Mouse (Mus musculus): Measurements from ENCODE around the gene D8Ertd738e. TPM values are rescaled to one million over a fixed set of nuclear protein-coding genes. Genes with fewer than 3 reads are reported as not detected.

Gene D8Ertd738e
- polyA plus RNA-seq, 1 experiment from 2014 or later: 280 TPM

DNA sequence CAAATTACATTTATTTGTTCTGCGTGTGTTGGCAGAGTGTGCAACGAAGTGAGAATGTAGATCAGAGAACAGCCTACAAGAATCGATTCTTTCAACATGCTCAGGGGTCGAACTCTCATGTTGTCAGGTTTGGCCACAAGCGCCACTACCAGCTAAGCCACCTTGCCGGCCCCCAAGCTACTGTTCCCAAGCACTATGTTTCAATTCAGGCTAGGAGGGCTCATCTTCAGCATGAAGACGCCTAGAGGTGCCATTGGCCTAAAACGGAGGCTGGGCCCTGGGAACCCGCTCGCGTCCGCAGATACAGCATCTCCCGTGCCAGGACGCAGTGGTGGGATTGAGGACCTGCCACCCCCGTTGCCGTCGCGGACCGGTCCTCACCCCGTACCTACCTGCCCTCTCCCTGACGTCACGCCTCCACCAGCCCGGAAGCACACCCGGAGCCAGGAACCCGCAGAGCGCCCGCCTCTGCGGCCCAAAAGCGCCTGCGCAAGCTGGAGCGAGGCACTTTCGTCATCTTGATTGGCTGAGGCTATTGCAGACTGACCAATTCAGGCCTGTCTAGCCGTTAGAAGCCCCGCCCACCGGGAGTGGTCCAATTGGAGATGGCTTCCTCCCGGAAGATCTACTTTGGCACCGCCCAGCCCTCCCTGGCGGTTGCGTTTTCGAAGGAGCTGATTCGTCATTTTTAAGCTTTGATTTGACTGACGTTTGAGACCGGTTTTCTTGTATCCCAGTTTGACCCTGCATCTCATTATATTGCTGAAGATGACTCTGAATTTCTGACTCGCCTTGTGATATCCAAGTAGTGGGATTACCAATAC is 20.6 kb upstream of the D8Ertd738e start, which contains the start of gene Ccdc130:
Gene Ccdc130, minus strand, starts transcription at position 431 of the 824 bp plus-strand sequence.
- Histone ChIP-seq H3K36me3 (peaks cover 24% of the 10 kb centered on the region), H3K4me1 (replicated peaks) (peaks cover 13% of the 10 kb centered on the region), H3K9me3 (no peaks in the 10 kb centered on the region), H3K27ac (peak within 1 kb of the TSS; percentile 88), H3K27me3 (no peaks in the 10 kb centered on the region; the same call in 1 of the 2 replicates), H3K4me2 (peak within 1 kb of the TSS; percentile 89), H3K9ac (peak within 1 kb of the TSS; percentile 88), H3K4me3 (peak within 1 kb of the TSS; percentile 84)
- WGBS: under 1% methylated on average over 44 of the region's 44 CpGs
- ATAC-seq (ENCODE audit: low FRiP score): peak; percentile 99

DNA sequence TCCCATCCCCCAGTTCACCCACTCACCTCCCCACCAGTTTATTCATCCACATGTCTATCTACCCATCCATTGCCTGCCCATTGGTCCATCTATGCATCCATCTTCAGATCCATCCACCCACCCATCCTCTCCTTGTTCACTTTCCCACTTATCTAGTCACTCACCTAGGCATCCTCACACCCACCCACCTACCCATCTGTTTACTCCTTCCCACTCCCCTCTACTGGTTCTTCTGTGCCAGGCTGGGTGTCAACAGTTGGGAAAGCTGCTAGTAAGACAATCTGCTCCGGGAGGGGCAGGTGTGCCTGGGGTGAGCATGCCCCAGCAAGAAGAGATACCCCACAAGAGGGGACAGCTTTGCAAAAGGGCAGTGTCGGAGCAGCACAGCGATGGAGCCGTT is 11.6 kb upstream of the D8Ertd738e start:
- Histone ChIP-seq H3K4me3 (no peak overlapping the region), H3K27ac (no peak overlapping the region), H3K36me3 (peaks cover 81% of the 10 kb centered on the region), H3K27me3 (no peaks in the 10 kb centered on the region), H3K4me1 (replicated peaks) (peaks cover 16% of the 10 kb centered on the region), H3K9ac (no peak overlapping the region), H3K4me2 (no peak overlapping the region), H3K9me3 (no peaks in the 10 kb centered on the region)
- no peak for ATAC-seq (ENCODE audit: low FRiP score)
- 94% methylated on average over 4 of the region's 4 CpGs for WGBS

DNA sequence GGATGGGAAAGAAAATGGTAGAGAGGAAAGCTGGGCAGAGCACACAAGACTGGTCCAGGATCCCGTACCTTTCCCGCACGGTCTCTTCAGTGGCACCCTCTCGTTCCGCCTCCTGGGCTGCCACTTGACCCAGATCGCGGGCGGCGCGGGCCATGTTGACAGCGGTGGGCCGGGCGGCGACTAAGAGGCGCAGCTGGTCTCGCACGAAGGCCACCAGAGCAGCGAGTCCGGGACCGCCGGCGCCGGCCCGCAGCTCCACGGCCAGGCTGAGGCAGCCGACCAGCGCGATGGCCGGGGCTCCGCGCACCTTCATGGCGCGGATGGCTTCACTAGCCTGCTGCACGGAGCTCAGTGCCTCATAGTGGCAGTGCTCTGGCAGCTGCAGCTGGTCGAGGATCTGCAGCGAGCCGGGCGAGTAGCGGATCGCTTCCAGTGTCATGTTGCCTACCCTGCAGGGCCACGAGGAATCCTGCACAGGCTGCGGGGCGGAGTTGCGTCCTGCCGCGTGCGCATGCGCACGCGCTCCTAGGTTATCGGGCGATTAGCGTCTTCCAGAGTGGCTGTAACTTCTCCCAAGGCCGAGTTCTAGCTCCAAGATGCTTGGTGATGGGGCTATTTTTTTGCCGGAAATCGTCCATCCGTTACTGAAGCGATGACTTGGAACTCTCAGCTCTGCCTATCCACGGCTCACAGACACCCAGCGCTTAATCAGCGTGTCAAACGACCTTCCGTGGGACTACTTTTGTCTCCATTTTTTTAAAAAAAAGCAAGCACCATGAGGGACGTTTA is 7.5 kb upstream of the D8Ertd738e start, which contains the start of gene Mri1:
Gene Mri1, minus strand, starts transcription at position 505 of the 789 bp plus-strand sequence.
- peak; percentile 87 for ATAC-seq (ENCODE audit: low FRiP score)
- Histone ChIP-seq H3K4me3 (peak within 1 kb of the TSS; percentile 81), H3K4me1 (replicated peaks) (peaks cover 24% of the 10 kb centered on the region), H3K9me3 (no peaks in the 10 kb centered on the region), H3K27ac (peak within 1 kb of the TSS; percentile 92), H3K9ac (peak within 1 kb of the TSS; percentile 86), H3K36me3 (peaks cover 71% of the 10 kb centered on the region), H3K4me2 (peak within 1 kb of the TSS; percentile 88), H3K27me3 (no peaks in the 10 kb centered on the region)
- WGBS: under 1% methylated on average over 62 of the region's 64 CpGs

DNA sequence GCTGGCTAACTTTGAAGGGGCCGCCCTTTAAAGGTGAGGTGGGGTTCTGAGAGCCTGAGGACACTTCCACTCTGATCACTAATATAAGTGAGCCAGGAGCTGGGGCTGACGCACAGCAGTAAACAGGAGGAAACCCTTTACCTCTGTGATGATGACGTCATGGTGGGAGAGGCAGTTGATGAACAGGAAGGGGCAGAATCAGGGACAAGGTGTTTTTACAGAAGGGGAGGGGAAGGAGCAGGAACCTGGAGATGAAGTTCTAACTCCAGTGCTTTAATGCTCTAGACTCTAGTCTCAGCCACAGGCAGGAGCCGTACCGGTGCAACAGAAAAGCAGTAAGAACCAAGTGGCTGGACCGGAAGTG is 6.9 kb upstream of the D8Ertd738e start:
- H3K4me3 ChIP-seq: peak overlapping the region; percentile 81
- 16% methylated on average over 6 of the region's 6 CpGs for WGBS
- H3K9me3 ChIP-seq: no peaks in the 10 kb centered on the region
- no peaks in the 10 kb centered on the region for H3K27me3 ChIP-seq
- H3K9ac ChIP-seq: peak overlapping the region; percentile 86
- H3K4me1 ChIP-seq (replicated peaks): peaks cover 24% of the 10 kb centered on the region
- peaks cover 71% of the 10 kb centered on the region for H3K36me3 ChIP-seq
- peak; percentile 37 for ATAC-seq (ENCODE audit: low FRiP score)
- peak overlapping the region; percentile 88 for H3K4me2 ChIP-seq
- H3K27ac ChIP-seq: peak overlapping the region; percentile 92

DNA sequence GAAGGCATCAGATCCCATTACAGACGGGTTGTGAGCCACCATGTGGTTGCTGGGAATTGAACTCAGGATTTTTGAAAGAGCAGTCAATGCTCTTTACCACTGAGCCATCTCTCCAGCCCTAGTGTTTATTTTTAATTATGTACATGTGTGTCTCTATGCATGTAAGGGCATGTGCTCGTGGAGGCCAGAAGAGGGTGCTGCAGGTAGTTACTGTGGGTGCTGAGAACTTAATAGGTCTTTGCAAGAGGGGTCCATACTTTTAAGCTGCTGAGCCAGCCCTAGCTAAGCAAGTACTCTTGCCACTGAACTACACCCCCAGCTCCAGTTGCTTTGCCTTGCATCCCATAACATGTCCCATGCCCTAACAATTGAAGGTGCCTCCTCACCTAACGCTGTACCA is 6.3 kb upstream of the D8Ertd738e start:
- no peaks in the 10 kb centered on the region for H3K9me3 ChIP-seq
- no peaks in the 10 kb centered on the region for H3K27me3 ChIP-seq
- peak overlapping the region; percentile 88 for H3K4me2 ChIP-seq
- H3K4me3 ChIP-seq: peak overlapping the region; percentile 81
- no peak for ATAC-seq (ENCODE audit: low FRiP score)
- peaks cover 71% of the 10 kb centered on the region for H3K36me3 ChIP-seq
- peaks cover 24% of the 10 kb centered on the region for H3K4me1 ChIP-seq (replicated peaks)
- H3K9ac ChIP-seq: peak overlapping the region; percentile 86
- WGBS: 88% methylated on average over 3 of the region's 3 CpGs
- H3K27ac ChIP-seq: peak overlapping the region; percentile 92

DNA sequence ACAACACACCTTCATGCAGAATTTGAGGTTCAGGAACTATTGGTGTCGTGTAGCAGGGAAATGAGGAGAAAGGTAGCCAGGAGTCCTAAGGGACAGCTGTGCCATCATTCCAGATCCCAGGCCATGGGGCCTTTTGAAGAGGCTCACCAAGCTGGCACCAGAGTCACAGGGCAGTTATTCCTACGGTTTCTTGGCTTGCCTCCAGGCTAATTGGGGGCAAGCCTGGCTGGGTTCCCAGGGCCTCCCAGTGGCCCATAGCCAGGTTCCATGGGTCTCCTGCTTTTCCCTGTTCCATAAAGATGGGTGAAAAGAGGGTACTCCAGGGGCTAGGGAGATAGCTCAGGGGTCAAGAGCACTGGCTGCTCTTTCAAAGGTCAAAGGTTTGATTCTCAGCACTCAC is 7.7 kb downstream of the D8Ertd738e start:
- peaks cover 38% of the 10 kb centered on the region for H3K36me3 ChIP-seq
- ATAC-seq (ENCODE audit: low FRiP score): no peak
- H3K4me2 ChIP-seq: no peak overlapping the region
- 0 out of 2 replicates have a peak overlapping the region, but pooled peaks have one; percentile 10 for H3K9ac ChIP-seq
- peaks cover 12% of the 10 kb centered on the region for H3K4me1 ChIP-seq (replicated peaks)
- no peak overlapping the region for H3K4me3 ChIP-seq
- H3K27ac ChIP-seq: no peak overlapping the region
- H3K9me3 ChIP-seq: no peaks in the 10 kb centered on the region
- no peaks in the 10 kb centered on the region for H3K27me3 ChIP-seq
- 54% methylated on average over 2 of the region's 2 CpGs for WGBS

DNA sequence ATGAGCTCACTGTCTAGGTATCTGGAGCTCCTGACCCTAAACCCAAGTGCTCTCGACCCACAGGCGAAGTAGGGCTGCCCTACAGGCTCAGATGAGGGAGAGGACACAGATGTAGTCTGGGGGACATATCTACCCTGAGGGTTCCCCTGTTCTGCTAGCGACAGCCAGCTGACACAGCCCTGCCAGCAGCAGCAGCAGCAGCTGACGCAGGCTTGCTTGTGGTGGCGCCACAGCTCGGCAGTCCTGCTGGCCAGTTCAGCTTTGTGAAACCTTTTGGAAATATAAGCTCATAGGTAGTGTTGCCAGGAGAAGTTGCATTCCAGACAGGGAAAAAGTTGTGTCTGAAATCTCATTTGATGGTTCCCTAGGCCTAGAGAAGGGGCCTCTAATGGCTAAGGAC is 8.4 kb downstream of the D8Ertd738e start:
- WGBS: 64% methylated on average over 6 of the region's 6 CpGs
- Histone ChIP-seq H3K4me1 (replicated peaks) (peaks cover 13% of the 10 kb centered on the region), H3K9ac (no peak overlapping the region; the same call in 1 of the 2 replicates), H3K27ac (no peak overlapping the region), H3K4me3 (no peak overlapping the region), H3K4me2 (no peak overlapping the region), H3K27me3 (no peaks in the 10 kb centered on the region), H3K36me3 (peaks cover 32% of the 10 kb centered on the region), H3K9me3 (no peaks in the 10 kb centered on the region)
- no peak for ATAC-seq (ENCODE audit: low FRiP score)

DNA sequence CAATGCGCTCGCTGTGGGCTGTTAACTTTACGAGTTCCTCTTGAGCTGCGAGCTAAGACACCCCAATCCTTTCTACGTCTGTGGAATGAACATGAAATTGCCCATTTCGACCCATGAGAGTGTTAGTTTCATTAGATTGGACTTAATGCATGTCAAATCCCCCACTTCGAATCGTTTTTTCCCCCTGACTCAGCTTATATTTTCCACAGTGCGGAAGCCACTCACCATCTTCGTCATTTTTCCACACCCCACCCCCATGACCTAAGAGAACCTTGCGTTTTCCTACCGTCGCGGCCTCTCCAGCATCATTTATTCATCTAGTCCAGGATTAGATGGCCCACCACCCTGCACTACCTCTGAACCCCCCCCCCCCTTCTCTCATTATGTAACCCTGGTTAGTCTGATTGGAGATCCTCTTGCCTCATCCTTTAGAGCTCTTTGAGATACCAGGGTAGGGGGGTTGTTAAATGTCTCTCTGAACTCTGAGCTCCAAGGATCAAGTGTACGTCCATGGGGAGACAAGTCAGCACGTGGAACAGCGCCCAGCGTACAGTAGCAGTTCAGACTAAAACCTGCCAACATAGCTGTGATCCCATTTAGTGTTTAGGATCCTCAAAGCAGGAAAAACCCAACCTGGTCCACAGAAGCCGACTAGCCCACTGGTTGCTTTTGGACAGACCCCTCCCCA is 11.8 kb downstream of the D8Ertd738e start:
- Histone ChIP-seq H3K27me3 (no peaks in the 10 kb centered on the region), H3K4me1 (replicated peaks) (peaks cover 46% of the 10 kb centered on the region), H3K9me3 (no peaks in the 10 kb centered on the region), H3K36me3 (peaks cover 27% of the 10 kb centered on the region), H3K9ac (peak overlapping the region; percentile 75), H3K4me2 (peak overlapping the region; percentile 65), H3K4me3 (peak overlapping the region; percentile 93), H3K27ac (peak overlapping the region; percentile 90)
- peak; percentile 34 for ATAC-seq (ENCODE audit: low FRiP score)
- 23% methylated on average over 19 of the region's 19 CpGs for WGBS

DNA sequence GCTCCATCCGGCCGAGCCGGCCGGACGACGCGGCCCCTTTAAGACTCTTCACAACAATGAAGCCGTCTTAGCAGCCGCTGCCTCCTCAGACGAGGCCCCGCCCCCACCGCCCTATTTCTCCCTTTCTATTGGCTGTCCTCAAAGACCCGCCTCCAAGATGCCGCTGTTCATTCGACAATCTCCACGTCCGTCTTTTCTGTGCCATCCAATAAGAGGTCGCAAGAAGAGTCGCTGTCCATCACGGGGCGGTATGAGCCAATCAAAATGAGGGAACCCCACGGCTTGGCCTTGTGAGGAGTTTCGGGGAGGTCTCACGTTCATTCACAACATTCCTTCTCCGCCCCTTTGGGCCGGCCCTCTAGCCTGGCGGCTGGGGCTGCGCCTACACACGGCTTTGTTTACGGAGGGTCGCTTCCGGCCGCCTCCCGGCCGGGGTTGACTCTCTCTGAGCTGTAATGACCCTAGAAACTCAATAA is 12.5 kb downstream of the D8Ertd738e start, which contains the start of gene Zswim4:
Gene Zswim4, minus strand, starts transcription at position 58 of the 476 bp plus-strand sequence.
- Histone ChIP-seq H3K4me2 (peak within 1 kb of the TSS; percentile 93), H3K27ac (peak within 1 kb of the TSS; percentile 90), H3K9ac (peak within 1 kb of the TSS; percentile 99), H3K4me3 (peak within 1 kb of the TSS; percentile 93), H3K27me3 (no peaks in the 10 kb centered on the region), H3K36me3 (peaks cover 29% of the 10 kb centered on the region), H3K4me1 (replicated peaks) (peaks cover 49% of the 10 kb centered on the region), H3K9me3 (no peaks in the 10 kb centered on the region)
- ATAC-seq (ENCODE audit: low FRiP score): peak; percentile 98
- WGBS: under 1% methylated on average over 35 of the region's 35 CpGs

DNA sequence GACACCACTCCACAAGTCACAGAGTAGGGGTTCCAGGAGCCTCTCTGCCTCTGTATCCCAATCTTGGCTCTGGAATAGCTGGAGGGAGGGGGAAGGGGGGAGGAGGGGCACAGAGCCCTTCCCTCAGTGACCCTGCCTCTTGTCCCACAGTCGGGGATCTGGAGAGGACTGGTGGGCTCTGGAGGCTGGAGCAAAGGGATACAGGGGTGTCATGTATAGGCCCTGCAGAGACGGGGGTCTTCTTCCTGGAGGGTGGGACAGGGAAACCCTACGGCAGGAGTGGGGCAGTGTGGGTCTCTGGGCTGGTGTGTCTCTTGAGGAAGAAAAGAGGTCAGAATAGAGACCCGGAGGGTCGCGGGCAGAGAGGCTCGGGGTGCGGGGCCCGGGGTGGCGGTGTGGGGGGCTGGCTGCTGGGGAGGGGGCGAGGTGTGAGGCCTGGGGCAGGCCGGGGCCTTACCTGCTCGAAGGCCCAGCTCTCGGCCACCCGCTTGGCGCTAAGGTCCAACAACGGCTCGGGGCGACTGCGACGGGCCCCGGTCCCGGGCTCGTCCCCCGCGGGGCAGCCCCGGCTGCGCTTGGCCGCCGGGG is 13.0 kb downstream of the D8Ertd738e start:
- H3K27ac ChIP-seq: peak overlapping the region; percentile 76
- no peaks in the 10 kb centered on the region for H3K27me3 ChIP-seq
- peak; percentile 55 for ATAC-seq (ENCODE audit: low FRiP score)
- H3K9me3 ChIP-seq: no peaks in the 10 kb centered on the region
- peak overlapping the region; percentile 93 for H3K4me2 ChIP-seq
- peaks cover 45% of the 10 kb centered on the region for H3K4me1 ChIP-seq (replicated peaks)
- H3K4me3 ChIP-seq: peak overlapping the region; percentile 93
- WGBS: 0% methylated on average over 16 of the region's 30 CpGs
- H3K36me3 ChIP-seq: peaks cover 35% of the 10 kb centered on the region
- peak overlapping the region; percentile 99 for H3K9ac ChIP-seq

DNA sequence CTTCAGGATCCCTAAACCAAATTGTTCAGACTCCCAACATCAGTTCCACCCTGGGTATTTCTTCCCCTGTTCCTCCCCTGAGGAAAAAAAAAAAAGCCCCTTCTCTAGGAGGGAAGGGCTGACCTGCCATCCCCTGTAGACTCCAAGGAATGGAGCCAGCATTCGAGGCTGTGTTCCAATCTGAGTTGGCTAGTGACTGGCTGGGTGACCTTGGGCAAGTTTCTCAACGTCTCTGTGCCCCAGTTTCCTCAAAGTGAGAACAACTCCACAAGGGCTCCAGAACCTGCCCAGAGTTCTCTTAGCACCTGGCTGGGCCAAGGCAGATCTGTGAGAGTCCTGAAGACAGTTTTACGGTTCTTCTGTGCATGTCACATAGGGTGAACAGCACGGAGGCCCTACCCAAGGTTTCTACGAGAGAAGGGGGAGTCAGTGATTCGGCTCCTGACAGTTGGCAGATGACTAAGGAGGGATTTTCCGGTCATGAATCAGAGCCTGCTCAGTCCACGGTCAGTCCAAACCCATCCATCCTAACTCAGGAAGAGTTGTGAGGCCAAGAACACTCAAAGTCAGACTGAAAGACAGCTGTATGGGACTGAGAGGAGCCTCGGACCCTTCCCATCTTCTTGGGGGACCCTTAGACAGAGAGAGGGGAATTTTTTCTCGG is 13.6 kb downstream of the D8Ertd738e start:
- 30% methylated on average over 10 of the region's 10 CpGs for WGBS
- peak overlapping the region; percentile 93 for H3K4me2 ChIP-seq
- peaks cover 41% of the 10 kb centered on the region for H3K36me3 ChIP-seq
- peaks cover 45% of the 10 kb centered on the region for H3K4me1 ChIP-seq (replicated peaks)
- H3K9ac ChIP-seq: peak overlapping the region; percentile 99
- ATAC-seq (ENCODE audit: low FRiP score): no peak
- H3K27ac ChIP-seq: peak overlapping the region; percentile 76
- no peaks in the 10 kb centered on the region for H3K9me3 ChIP-seq
- peak overlapping the region; percentile 93 for H3K4me3 ChIP-seq
- no peaks in the 10 kb centered on the region for H3K27me3 ChIP-seq

Measured in hindbrain, embryonic 13.5 days (tissue).